Mouse (Mus musculus) hindbrain, embryonic 11.5 days (tissue): Measurements from ENCODE around the gene Gsc. TPM values are rescaled to one million over a fixed set of nuclear protein-coding genes. Genes with fewer than 3 reads are reported as not detected.
A peak's percentile ranks its signal among the peaks of the same experiment; 100 is the strongest.

Experiments
- ATAC-seq: fragments of 200-750 bp; cut with Nextera tagmentation; 2 replicates; pipeline ENCODE4 v1.8.0; 2017; ENCODE audit warnings: mild to moderate bottlenecking, moderate TSS enrichment, moderate library complexity; ENCODE audit not compliant: low FRiP score
- DNase-seq: peaks from one replicate; pipeline ENCODE4 v3.0.0-alpha.2; 2015; ENCODE audit warnings: low spot score
- H3K27ac ChIP-seq: fragments of 300-500 bp; sonication (generic); 2 replicates; pipeline ENCODE4 v1.5.1; 2014; ENCODE audit warnings: mild to moderate bottlenecking, low read depth, low read length
- H3K27me3 ChIP-seq: fragments of 300-500 bp; sonication (generic); 2 replicates; pipeline ENCODE4 v1.6.1; 2014; ENCODE audit warnings: mild to moderate bottlenecking, low read length, moderate library complexity, mixed read lengths; ENCODE audit not compliant: control insufficient read depth, insufficient read depth
- H3K36me3 ChIP-seq: fragments of 300-500 bp; sonication (generic); 2 replicates; pipeline ENCODE4 v1.6.1; 2014; ENCODE audit warnings: mild to moderate bottlenecking, low read length, moderate library complexity, mixed read lengths; ENCODE audit not compliant: control insufficient read depth, insufficient read depth
- H3K4me1 ChIP-seq: fragments of 300-500 bp; sonication (generic); replicated peaks from 2 replicates; pipeline ENCODE4 v1.6.1; 2014; ENCODE audit warnings: low read length, mixed read lengths; ENCODE audit not compliant: control insufficient read depth, insufficient read depth
- H3K4me2 ChIP-seq: fragments of 300-500 bp; sonication (generic); replicated peaks from 2 replicates; pipeline ENCODE4 v1.6.1; 2014; ENCODE audit warnings: mild to moderate bottlenecking, low read depth, low read length
- H3K4me3 ChIP-seq: fragments of 300-500 bp; sonication (generic); 2 replicates; pipeline ENCODE4 v1.5.1; 2014; ENCODE audit warnings: low read depth, low read length
- H3K9ac ChIP-seq: fragments of 300-500 bp; sonication (generic); 2 replicates; pipeline ENCODE4 v1.6.1; 2014; ENCODE audit warnings: low read depth, low read length
- H3K9me3 ChIP-seq: fragments of 300-500 bp; sonication (generic); 2 replicates; pipeline ENCODE4 v1.6.1; 2016; ENCODE audit warnings: low read length; ENCODE audit not compliant: control insufficient read depth
- WGBS: fragments of 180-500 bp; shearing (Covaris S2); extraction: QIAGEN DNeasy Blood & Tissue Kit; methylation state at CpG from one replicate; pipeline ENCODE4 v1.1.7; 2014; 5-methylcytosine and 5-hydroxymethylcytosine counted together
- polyA plus RNA-seq: library from polyadenylated mRNA; unstranded; fragments of >200 nt; fragmentation: Nextera tagmentation; extraction: Ambion mirVana; gene quantifications from 2 replicates; pipeline ENCODE4 v1.2.1, GENCODE M21; 2014

Gene Gsc
- polyA plus RNA-seq, 1 experiment from 2014 or later = 0.48 TPM

DNA sequence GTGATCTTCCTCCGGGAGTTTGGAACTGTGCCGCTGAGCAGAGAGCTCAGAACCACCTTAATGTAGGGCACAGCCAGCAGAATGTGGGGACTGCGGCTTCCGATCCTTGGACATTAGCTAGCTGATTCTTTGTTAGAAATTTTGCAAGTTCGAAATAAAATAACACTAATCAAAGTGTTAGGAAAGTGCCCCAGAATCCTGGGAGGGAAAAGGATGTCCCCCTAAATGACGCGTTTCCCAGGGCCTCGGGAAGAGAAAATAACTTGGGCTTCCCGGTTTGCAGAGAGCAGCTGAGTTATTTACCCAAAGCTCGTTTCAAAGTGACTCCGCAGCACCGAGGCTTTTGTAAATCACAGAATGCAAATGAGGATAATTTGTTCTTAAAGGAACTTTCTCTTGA, 3.9 kb upstream of the Gsc start:
- no peak overlapping the region for H3K27ac ChIP-seq
- ATAC-seq (no peak), DNase-seq (peak; percentile 55)
- H3K27me3 ChIP-seq = peaks cover 54% of the 10 kb centered on the region
- no peak overlapping the region for H3K4me2 ChIP-seq
- no peaks in the 10 kb centered on the region for H3K36me3 ChIP-seq
- H3K9ac ChIP-seq = no peak overlapping the region
- no peak overlapping the region for H3K4me3 ChIP-seq
- H3K4me1 ChIP-seq = peaks cover 11% of the 10 kb centered on the region
- H3K9me3 ChIP-seq = no peaks in the 10 kb centered on the region
- WGBS = under 1% methylated on average over 12 of the region's 12 CpGs

DNA sequence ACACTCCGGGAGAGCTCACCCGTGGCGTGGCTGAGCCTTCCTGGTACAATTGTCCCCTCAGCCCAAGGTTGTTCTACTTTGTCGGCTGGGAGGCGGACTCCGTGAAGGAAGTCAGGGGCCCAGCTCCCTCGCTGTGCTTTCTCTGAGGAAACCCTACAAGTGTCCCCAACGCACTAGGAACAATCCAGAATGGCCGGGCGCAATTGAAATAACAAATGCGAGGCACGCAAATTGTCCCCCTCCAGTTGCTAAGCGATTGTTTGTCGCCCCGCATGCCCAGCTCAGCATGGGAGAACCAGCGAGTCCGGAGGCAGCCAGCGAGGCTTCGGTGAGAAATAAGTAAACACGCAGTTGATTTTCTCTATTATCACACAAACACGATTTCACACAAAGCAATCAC, 2.8 kb upstream of the Gsc start:
- no peaks in the 10 kb centered on the region for H3K36me3 ChIP-seq
- H3K4me3 ChIP-seq = no peak overlapping the region
- under 1% methylated on average over 21 of the region's 21 CpGs for WGBS
- no peak overlapping the region for H3K4me2 ChIP-seq
- peaks cover 19% of the 10 kb centered on the region for H3K4me1 ChIP-seq
- peaks cover 66% of the 10 kb centered on the region for H3K27me3 ChIP-seq
- ATAC-seq (no peak), DNase-seq (peak; percentile 71)
- no peaks in the 10 kb centered on the region for H3K9me3 ChIP-seq
- H3K27ac ChIP-seq = no peak overlapping the region
- no peak overlapping the region for H3K9ac ChIP-seq

DNA sequence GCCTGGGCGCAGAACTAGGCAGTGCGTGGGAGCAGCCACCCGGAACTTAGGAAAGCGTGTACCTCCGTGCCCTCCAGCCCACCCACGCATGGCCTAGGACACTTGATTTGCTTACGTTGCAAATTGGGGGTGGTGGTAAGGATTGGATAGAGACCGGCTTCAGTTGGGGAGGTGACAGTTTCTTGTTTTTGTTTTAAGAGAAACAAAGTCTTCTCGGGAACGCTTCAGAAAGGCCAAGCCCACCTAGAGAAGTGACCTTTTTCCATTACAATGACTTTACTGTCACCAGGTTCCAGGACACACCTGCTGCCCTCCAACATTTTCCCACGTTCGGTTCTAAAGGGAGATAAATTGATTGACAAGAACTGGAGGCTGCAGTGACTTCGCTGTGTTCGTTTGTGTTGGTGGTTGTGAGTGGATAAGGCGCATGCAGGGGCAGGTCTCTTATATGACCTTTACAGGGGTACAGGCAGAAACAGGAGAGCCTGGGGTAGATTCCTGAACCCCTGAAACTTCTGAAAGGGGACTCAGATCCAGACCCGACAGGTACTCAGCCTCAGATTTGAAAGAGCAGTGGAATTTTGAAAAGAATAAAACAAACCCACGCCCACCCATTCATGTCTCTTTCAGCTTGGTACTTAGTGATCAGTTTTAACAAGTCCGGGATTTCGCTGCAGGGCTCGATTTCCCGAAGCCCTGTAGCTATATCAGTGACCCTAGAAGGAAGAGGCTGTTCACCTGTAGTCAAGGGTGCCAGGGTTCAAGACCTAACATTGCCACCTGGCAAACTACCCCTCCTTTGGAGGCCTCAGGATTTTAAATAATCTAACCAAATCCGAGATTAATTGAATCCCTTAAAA, 2.0 kb upstream of the Gsc start:
- ATAC-seq = no peak

DNA sequence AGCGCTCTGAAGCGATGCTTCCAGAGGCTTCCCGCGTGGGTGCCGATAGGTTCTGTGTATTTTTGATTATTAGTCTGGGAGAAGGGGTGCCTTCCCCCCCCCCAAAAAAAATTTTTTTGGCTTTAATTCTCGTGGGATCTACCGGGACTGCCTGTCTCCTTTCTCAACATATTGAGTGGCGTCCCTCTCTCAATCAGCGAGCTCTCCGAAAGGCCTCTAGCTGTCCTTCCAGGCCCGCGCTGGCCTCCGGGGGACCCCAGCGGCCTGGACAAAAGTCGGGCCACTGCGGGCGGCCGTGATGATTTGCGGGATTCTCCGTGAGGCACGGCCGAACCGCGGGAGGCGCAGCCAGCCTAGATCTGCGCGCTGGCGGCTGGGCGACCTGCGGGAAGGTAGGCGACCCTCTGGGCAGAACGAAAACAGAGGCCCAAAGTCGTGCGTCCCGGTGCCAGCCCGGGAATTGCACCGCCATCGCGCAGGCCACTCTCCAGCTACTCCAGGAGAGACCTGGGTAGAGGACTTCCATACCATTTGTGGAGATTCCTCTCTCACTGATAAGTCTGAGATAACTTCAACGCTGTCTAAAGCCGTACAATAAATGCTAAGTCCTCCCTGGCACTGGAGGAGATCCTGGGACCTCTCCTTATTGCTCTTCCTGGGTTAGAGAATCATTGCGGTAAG, 1.2 kb upstream of the Gsc start:
- ATAC-seq = no peak
- H3K36me3 ChIP-seq = no peaks in the 10 kb centered on the region
- H3K27me3 ChIP-seq = peaks cover 72% of the 10 kb centered on the region
- H3K4me3 ChIP-seq = no peak overlapping the region
- H3K27ac ChIP-seq = no peak overlapping the region
- no peaks in the 10 kb centered on the region for H3K9me3 ChIP-seq
- H3K4me2 ChIP-seq = peak overlapping the region; percentile 26; the same call in 1 of the 2 replicates
- DNase-seq = peak; percentile 68
- no peak overlapping the region for H3K9ac ChIP-seq
- under 1% methylated on average over 42 of the region's 42 CpGs for WGBS
- H3K4me1 ChIP-seq = peaks cover 19% of the 10 kb centered on the region

More for the DNA sequence above, 2.0 kb upstream of the Gsc start:
- WGBS = under 1% methylated on average over 22 of the region's 22 CpGs
- H3K9ac ChIP-seq = no peak overlapping the region
- no peak overlapping the region for H3K27ac ChIP-seq
- H3K27me3 ChIP-seq = peaks cover 74% of the 10 kb centered on the region
- no peak overlapping the region for H3K4me2 ChIP-seq
- no peak overlapping the region for H3K4me3 ChIP-seq
- no peaks in the 10 kb centered on the region for H3K36me3 ChIP-seq
- H3K4me1 ChIP-seq = peaks cover 19% of the 10 kb centered on the region
- no peak for DNase-seq
- H3K9me3 ChIP-seq = no peaks in the 10 kb centered on the region

DNA sequence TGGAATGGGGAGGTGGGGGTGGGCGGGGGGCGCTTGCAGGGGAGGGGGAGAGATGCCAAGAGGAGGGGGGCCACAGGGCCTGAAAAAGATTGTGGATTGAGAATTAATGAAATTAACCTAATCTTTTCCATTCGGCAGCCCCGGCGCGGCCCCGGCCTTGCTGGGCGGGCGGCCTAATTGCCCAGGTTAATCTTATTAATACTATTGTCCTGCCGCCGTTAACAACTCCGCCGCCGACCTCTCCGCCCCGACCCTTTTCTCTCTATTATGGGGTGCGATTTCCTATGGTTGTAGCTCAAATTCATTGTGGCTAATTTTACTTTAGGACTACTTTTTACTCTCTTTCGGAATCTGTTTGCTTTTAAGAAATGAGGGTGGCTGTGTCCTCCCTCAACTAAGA, 362 bp upstream of the Gsc start:
- Histone ChIP-seq H3K27ac (no peak overlapping the region), H3K27me3 (peaks cover 72% of the 10 kb centered on the region), H3K4me3 (peak overlapping the region; percentile 48), H3K36me3 (no peaks in the 10 kb centered on the region), H3K9ac (no peak overlapping the region), H3K9me3 (no peaks in the 10 kb centered on the region), H3K4me1 (peaks cover 19% of the 10 kb centered on the region), H3K4me2 (peak overlapping the region; percentile 91)
- DNase-seq = peak; percentile 53
- ATAC-seq = no peak
- 2% methylated on average over 16 of the region's 18 CpGs for WGBS

DNA sequence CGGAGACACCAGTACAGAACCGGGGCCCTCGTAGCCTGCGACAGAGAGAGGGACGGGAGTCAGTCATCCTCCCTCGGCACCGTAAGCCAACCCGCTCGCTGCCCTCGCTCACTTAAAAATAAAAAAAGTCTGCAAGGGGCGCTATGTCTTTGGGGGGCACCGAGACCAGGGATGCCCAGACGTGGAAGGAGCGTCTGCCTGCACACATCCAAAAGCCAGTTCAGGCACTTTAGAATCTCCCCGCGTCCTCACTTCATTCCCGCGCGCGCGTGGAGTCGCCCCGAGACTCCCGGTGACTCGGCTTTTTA, 958 bp downstream of the Gsc start:
- Histone ChIP-seq H3K4me1 (peaks cover 19% of the 10 kb centered on the region), H3K27me3 (peaks cover 66% of the 10 kb centered on the region), H3K27ac (no peak overlapping the region), H3K9ac (no peak overlapping the region), H3K36me3 (no peaks in the 10 kb centered on the region), H3K4me2 (peak overlapping the region; percentile 20; the same call in 1 of the 2 replicates), H3K9me3 (no peaks in the 10 kb centered on the region), H3K4me3 (peak overlapping the region; percentile 22)
- no peak for ATAC-seq
- under 1% methylated on average over 25 of the region's 25 CpGs for WGBS
- peak; percentile 72 for DNase-seq

DNA sequence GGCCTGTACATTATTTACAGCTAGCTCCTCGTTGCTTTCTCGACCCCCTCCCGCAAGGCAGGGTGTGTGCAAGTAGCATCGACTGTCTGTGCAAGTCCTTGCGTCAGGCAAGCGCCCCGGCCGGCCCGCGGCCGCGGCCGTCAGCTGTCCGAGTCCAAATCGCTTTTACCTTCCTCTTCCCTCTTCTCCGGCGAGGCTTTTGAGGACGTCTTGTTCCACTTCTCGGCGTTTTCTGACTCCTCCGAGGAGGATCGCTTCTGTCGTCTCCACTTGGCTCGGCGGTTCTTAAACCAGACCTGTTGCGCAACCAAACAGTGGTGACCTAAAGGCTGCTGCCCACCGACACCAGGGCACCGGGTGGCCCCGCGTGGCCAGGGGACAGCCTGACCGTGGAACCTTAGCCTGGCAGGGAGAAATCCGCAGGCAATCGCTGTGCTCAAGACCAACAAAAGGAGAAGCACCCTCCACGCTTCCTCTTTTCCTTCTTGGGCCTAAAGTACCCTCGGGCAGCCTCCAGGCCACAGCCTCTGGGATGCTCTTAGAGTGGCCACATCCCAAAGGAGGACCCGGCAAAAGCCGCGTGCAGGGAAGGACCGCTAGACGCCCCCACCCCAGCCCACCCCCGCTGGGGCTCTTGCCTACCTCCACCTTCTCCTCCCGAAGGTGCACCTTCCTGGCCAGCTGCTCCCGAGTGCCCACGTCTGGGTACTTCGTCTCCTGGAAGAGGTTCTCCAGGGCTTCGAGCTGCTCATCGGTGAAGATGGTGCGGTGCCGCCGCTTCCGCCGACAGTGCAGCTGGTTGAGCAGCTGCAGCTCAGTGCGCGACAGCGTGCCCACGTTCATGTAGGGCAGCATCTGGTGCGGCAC, 1.5 kb downstream of the Gsc start:
- Histone ChIP-seq H3K4me2 (peak overlapping the region; percentile 20; the same call in 1 of the 2 replicates), H3K4me1 (peaks cover 19% of the 10 kb centered on the region), H3K4me3 (peak overlapping the region; percentile 22), H3K36me3 (no peaks in the 10 kb centered on the region), H3K9me3 (no peaks in the 10 kb centered on the region), H3K9ac (no peak overlapping the region), H3K27ac (no peak overlapping the region), H3K27me3 (peaks cover 66% of the 10 kb centered on the region)
- WGBS = under 1% methylated on average over 57 of the region's 57 CpGs
- DNase-seq = peak; percentile 69
- ATAC-seq = peak; percentile 6; the same call in 1 of the 2 replicates

DNA sequence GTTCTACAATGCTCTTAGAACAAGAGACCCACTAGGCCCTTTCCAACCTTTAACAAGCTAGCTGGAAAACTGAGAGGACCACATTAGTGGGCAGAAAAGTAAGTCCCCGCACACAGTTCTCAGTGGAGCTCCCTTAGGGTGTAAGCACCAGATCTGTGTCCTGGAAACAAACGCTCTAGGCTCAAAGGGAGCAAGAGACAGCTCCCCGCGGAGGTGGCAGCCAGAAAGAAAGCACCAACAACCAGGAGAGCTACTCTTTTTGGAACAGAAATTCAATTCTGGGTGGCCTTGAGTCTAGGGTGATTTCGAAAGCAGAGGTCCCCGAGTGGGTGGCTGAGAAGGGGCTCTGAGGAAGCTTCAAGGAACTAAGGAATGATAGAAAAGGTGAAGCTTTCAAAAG, 2.5 kb downstream of the Gsc start:
- ATAC-seq = no peak
- H3K4me2 ChIP-seq = no peak overlapping the region
- H3K4me1 ChIP-seq = peaks cover 17% of the 10 kb centered on the region
- 5% methylated on average over 6 of the region's 6 CpGs for WGBS
- no peak overlapping the region for H3K4me3 ChIP-seq
- H3K9me3 ChIP-seq = no peaks in the 10 kb centered on the region
- no peaks in the 10 kb centered on the region for H3K36me3 ChIP-seq
- no peak overlapping the region for H3K27ac ChIP-seq
- H3K27me3 ChIP-seq = peaks cover 57% of the 10 kb centered on the region
- DNase-seq = peak; percentile 52
- no peak overlapping the region for H3K9ac ChIP-seq
